Mouse (Mus musculus): ENCODE measurements at regions not wholly inside any gene's neighbourhood (a gene's known extent, or its start where the extent isn't known, plus 50 kb on each side); places are given as distances from the start of the nearest gene placed in this dataset.
A peak's percentile ranks its signal among the peaks of the same experiment; 100 is the strongest.

GRCm38 (mm10) chr11:31732958-31733357, 61.3 kb upstream of the Bod1 start:
- Histone ChIP-seq H3K4me2 (ENCODE audit: low read depth) (no peak overlapping the region), H3K9ac (ENCODE audit: low read length) (no peak overlapping the region), H3K27ac (ENCODE audit: low read depth, low read length) (no peak overlapping the region), H3K27me3 (ENCODE audit: control insufficient read depth, insufficient read depth, low read length) (no peaks in the 10 kb centered on the region), H3K4me3 (ENCODE audit: low read depth, low read length) (no peak overlapping the region), H3K4me1 (ENCODE audit: control insufficient read depth, insufficient read depth, low read length) (peaks cover 8% of the 10 kb centered on the region), H3K9me3 (ENCODE audit: control insufficient read depth, low read length) (no peaks in the 10 kb centered on the region), H3K36me3 (ENCODE audit: control insufficient read depth, insufficient read depth, low read length) (no peaks in the 10 kb centered on the region)
- DNase-seq (ENCODE audit: low spot score) (no peak), ATAC-seq (ENCODE audit: insufficient read depth, low FRiP score, low TSS enrichment) (no peak)
- 52% methylated on average over 1 of the region's 1 CpGs for WGBS

GRCm38 (mm10) chr11:31734091-31734490, 62.4 kb upstream of the Bod1 start:
- no peak overlapping the region for H3K9ac ChIP-seq (ENCODE audit: low read length)
- no peak overlapping the region for H3K4me3 ChIP-seq (ENCODE audit: low read depth, low read length)
- H3K27me3 ChIP-seq (ENCODE audit: control insufficient read depth, insufficient read depth, low read length): no peaks in the 10 kb centered on the region
- H3K36me3 ChIP-seq (ENCODE audit: control insufficient read depth, insufficient read depth, low read length): no peaks in the 10 kb centered on the region
- DNase-seq (ENCODE audit: low spot score) (peak; percentile 61), ATAC-seq (ENCODE audit: insufficient read depth, low FRiP score, low TSS enrichment) (peak; percentile 79)
- 42% methylated on average over 4 of the region's 4 CpGs for WGBS
- H3K27ac ChIP-seq (ENCODE audit: low read depth, low read length): no peak overlapping the region
- no peak overlapping the region for H3K4me2 ChIP-seq (ENCODE audit: low read depth)
- H3K9me3 ChIP-seq (ENCODE audit: control insufficient read depth, low read length): no peaks in the 10 kb centered on the region
- peaks cover 8% of the 10 kb centered on the region for H3K4me1 ChIP-seq (ENCODE audit: control insufficient read depth, insufficient read depth, low read length)

- no peak overlapping the region for H3K4me2 ChIP-seq (ENCODE audit: low read depth)
- WGBS: 92% methylated on average over 6 of the region's 6 CpGs
- ATAC-seq (ENCODE audit: insufficient read depth, low FRiP score, low TSS enrichment) (no peak), DNase-seq (ENCODE audit: low spot score) (no peak)
- H3K27ac ChIP-seq (ENCODE audit: low read depth, low read length): no peak overlapping the region
- no peaks in the 10 kb centered on the region for H3K9me3 ChIP-seq (ENCODE audit: control insufficient read depth, low read length)
- peaks cover 8% of the 10 kb centered on the region for H3K4me1 ChIP-seq (ENCODE audit: control insufficient read depth, insufficient read depth, low read length)
- H3K27me3 ChIP-seq (ENCODE audit: control insufficient read depth, insufficient read depth, low read length): no peaks in the 10 kb centered on the region
- H3K4me3 ChIP-seq (ENCODE audit: low read depth, low read length): no peak overlapping the region
- H3K36me3 ChIP-seq (ENCODE audit: control insufficient read depth, insufficient read depth, low read length): no peaks in the 10 kb centered on the region
- no peak overlapping the region for H3K9ac ChIP-seq (ENCODE audit: low read length)
Measured at GRCm38 (mm10) chr11:31735257-31735656, 63.6 kb upstream of the Bod1 start.

- Histone ChIP-seq H3K27ac (ENCODE audit: low read depth, low read length) (no peak overlapping the region), H3K27me3 (ENCODE audit: control insufficient read depth, insufficient read depth, low read length) (no peaks in the 10 kb centered on the region), H3K4me3 (ENCODE audit: low read depth, low read length) (no peak overlapping the region), H3K9me3 (ENCODE audit: control insufficient read depth, low read length) (no peaks in the 10 kb centered on the region), H3K4me2 (ENCODE audit: low read depth) (no peak overlapping the region), H3K36me3 (ENCODE audit: control insufficient read depth, insufficient read depth, low read length) (no peaks in the 10 kb centered on the region), H3K9ac (ENCODE audit: low read length) (no peak overlapping the region), H3K4me1 (ENCODE audit: control insufficient read depth, insufficient read depth, low read length) (peaks cover 8% of the 10 kb centered on the region)
- DNase-seq (ENCODE audit: low spot score) (no peak), ATAC-seq (ENCODE audit: insufficient read depth, low FRiP score, low TSS enrichment) (no peak)
Measured at GRCm38 (mm10) chr11:31736086-31736485, 64.4 kb upstream of the Bod1 start.

GRCm38 (mm10) chr11:31736556-31737089, 64.9 kb upstream of the Bod1 start:
- H3K9ac ChIP-seq (ENCODE audit: low read length): no peak overlapping the region

GRCm38 (mm10) chr11:31738148-31739021, 66.7 kb upstream of the Bod1 start:
- ATAC-seq (ENCODE audit: insufficient read depth, low FRiP score, low TSS enrichment) (no peak), DNase-seq (ENCODE audit: low spot score) (no peak)
- Histone ChIP-seq H3K4me2 (ENCODE audit: low read depth) (no peak overlapping the region), H3K4me1 (ENCODE audit: control insufficient read depth, insufficient read depth, low read length) (peaks cover 8% of the 10 kb centered on the region), H3K9me3 (ENCODE audit: control insufficient read depth, low read length) (no peaks in the 10 kb centered on the region), H3K36me3 (ENCODE audit: control insufficient read depth, insufficient read depth, low read length) (no peaks in the 10 kb centered on the region), H3K9ac (ENCODE audit: low read length) (no peak overlapping the region), H3K4me3 (ENCODE audit: low read depth, low read length) (no peak overlapping the region), H3K27ac (ENCODE audit: low read depth, low read length) (no peak overlapping the region), H3K27me3 (ENCODE audit: control insufficient read depth, insufficient read depth, low read length) (no peaks in the 10 kb centered on the region)
- 91% methylated on average over 5 of the region's 5 CpGs for WGBS

More at GRCm38 (mm10) chr11:31736556-31737089, 64.9 kb upstream of the Bod1 start:
- Histone ChIP-seq H3K36me3 (ENCODE audit: control insufficient read depth, insufficient read depth, low read length) (no peaks in the 10 kb centered on the region), H3K27me3 (ENCODE audit: control insufficient read depth, insufficient read depth, low read length) (no peaks in the 10 kb centered on the region), H3K9me3 (ENCODE audit: control insufficient read depth, low read length) (no peaks in the 10 kb centered on the region), H3K27ac (ENCODE audit: low read depth, low read length) (no peak overlapping the region), H3K4me2 (ENCODE audit: low read depth) (no peak overlapping the region), H3K4me3 (ENCODE audit: low read depth, low read length) (no peak overlapping the region), H3K4me1 (ENCODE audit: control insufficient read depth, insufficient read depth, low read length) (peaks cover 8% of the 10 kb centered on the region)
- no peak for DNase-seq (ENCODE audit: low spot score)
- WGBS: 85% methylated on average over 4 of the region's 4 CpGs
- no peak for ATAC-seq (ENCODE audit: insufficient read depth, low FRiP score, low TSS enrichment)

GRCm38 (mm10) chr11:31740409-31740808, 68.7 kb upstream of the Bod1 start:
- WGBS: 68% methylated on average over 5 of the region's 5 CpGs
- peaks cover 9% of the 10 kb centered on the region for H3K4me1 ChIP-seq (ENCODE audit: control insufficient read depth, insufficient read depth, low read length)
- no peak for DNase-seq (ENCODE audit: low spot score)
- no peak overlapping the region for H3K4me2 ChIP-seq (ENCODE audit: low read depth)
- no peak overlapping the region for H3K27ac ChIP-seq (ENCODE audit: low read depth, low read length)
- H3K9ac ChIP-seq (ENCODE audit: low read length): no peak overlapping the region
- H3K36me3 ChIP-seq (ENCODE audit: control insufficient read depth, insufficient read depth, low read length): no peaks in the 10 kb centered on the region
- H3K4me3 ChIP-seq (ENCODE audit: low read depth, low read length): no peak overlapping the region
- no peaks in the 10 kb centered on the region for H3K27me3 ChIP-seq (ENCODE audit: control insufficient read depth, insufficient read depth, low read length)
- ATAC-seq (ENCODE audit: insufficient read depth, low FRiP score, low TSS enrichment): no peak
- H3K9me3 ChIP-seq (ENCODE audit: control insufficient read depth, low read length): no peaks in the 10 kb centered on the region

- no peak overlapping the region for H3K9ac ChIP-seq (ENCODE audit: low read length)
- no peak overlapping the region for H3K27ac ChIP-seq (ENCODE audit: low read depth, low read length)
- peaks cover 14% of the 10 kb centered on the region for H3K4me1 ChIP-seq (ENCODE audit: control insufficient read depth, insufficient read depth, low read length)
- ATAC-seq (ENCODE audit: insufficient read depth, low FRiP score, low TSS enrichment) (no peak), DNase-seq (ENCODE audit: low spot score) (no peak)
- no peak overlapping the region for H3K4me2 ChIP-seq (ENCODE audit: low read depth)
- no peak overlapping the region for H3K4me3 ChIP-seq (ENCODE audit: low read depth, low read length)
- WGBS: 6% methylated on average over 1 of the region's 1 CpGs
- H3K27me3 ChIP-seq (ENCODE audit: control insufficient read depth, insufficient read depth, low read length): no peaks in the 10 kb centered on the region
- H3K36me3 ChIP-seq (ENCODE audit: control insufficient read depth, insufficient read depth, low read length): no peaks in the 10 kb centered on the region
- H3K9me3 ChIP-seq (ENCODE audit: control insufficient read depth, low read length): no peaks in the 10 kb centered on the region
Measured at GRCm38 (mm10) chr11:31742160-31742559, 70.5 kb upstream of the Bod1 start.

All from neural tube, embryonic 11.5 days (tissue).